Mouse (Mus musculus) layer of hippocampus, adult 9-10 months (tissue): ENCODE data around the gene Mras.

Source experiments
- DNase-seq: peaks from one replicate; pipeline ENCODE4 v3.0.0; 2022; ENCODE audit warnings: low spot score

Mras gene

DNA sequence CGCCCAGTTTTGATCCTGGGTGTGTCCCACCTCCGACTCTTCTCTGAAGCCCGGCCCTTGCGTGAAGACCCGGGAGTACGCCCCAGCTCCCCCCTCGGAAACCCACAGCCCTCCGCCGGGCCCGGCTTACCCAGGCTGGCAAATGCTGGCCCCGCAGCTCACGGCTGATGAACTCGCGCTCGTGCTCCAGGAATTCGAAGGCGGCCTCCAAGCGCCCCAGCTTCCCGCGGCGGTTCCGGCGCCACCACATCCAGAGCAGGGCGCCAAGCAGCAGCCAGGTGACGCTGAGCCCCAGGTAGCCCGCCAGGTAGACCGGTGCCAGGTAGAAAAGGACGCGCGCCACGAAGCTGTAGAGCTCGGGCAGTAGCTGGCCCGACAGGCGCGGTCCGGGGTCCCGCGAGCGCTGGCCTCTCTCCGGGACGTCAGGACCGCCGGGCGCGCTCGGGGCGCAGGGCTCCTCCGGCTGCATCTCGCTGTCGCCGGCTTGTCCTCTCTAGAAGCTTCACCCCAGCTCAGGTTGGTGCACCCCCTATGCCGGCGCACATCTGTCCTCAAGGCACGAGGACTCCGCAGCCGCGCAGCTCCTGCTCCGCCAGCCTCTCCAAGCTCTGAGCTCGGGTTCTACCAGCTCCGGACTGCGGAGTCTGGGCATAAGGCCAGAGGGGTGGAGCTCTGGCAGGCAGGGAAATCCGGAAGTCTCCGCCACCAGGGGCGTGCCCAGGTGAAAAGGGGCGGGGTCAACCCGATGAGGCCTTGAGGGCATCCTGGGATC is 79.1 kb downstream of the Mras start, which contains the start of gene Esyt3:
Gene Esyt3 (minus strand): TSS at position 637 of the 772 bp plus-strand sequence.
- DNase-seq: no peak

DNA sequence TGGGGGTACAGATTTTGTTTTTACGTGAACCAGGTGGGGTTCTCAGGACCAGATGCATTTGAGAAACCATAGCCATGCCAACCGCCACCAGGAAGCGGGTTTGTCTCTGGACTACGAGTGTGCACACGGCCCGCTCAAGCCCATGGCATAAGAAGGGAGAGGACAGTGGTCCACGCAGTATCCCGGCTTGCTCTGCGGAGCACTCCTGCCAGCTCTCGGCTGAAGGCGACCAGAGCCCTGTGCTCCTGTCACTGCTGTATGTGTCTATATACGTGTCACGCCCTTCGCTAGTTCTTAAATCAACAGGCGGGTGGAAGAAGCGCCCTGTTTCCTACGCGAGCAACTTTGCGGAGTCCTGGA is 79.6 kb downstream of the Mras start:
- DNase-seq: no peak

DNA sequence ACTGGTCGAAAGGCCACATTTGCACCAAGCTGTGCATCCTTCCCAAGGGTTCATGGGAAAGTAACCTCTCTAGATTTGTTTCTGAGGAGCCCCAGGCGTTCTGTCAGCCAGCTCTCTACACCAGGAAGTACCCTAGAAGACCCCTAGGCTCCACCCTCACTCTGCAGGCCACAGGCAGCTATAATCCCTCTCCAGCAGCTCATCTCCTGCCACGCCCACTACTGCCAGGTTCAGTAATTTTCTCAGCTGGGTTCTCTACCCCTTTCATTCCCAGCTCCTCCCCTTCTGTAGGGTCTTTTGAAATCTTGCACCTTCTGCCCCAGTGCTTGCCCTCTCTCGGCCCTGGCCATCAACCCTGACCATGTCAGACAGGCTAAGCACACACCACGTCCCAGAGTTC is 81.2 kb downstream of the Mras start:
- no peak for DNase-seq

DNA sequence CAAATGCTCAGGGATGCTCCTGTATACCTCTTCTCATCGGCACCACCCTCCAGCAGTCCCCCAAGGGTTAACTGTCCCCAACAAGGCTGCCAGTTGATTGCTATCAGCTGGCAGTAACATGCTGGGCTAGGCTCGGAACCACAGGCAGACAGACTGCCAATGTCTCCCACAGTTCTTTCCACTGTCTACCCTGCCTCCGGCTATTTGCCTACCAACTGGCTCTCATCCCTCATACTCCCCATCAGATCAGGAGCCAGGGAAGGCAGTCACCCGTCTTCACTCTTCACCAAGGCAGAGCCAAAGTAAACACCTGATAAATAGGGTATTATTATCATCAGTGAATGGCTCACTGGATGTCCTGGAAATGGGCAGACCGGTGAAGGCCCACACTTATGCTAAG is 82.4 kb downstream of the Mras start:
- no peak for DNase-seq

DNA sequence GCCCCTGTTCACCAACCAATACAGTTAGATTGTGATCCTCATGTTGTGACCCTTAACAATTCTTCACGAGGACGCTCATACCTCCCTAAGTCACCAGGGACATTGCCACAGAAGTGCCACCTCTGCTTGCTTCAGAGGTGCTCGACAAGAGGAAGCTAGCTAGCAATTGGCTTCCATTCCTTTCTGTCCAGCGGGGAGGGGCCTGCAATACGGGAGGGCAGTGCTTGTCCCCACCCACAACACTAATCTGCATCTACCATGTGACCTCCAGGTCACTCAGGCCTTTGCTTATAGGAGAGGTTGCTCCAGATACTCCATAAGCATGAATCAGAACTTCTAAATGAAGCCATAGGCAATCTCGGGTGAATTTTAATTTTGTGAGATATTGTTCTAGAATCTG is 83.8 kb downstream of the Mras start:
- DNase-seq: no peak

- DNase-seq: no peak
Measured at GRCm38 (mm10) chr9:99352964-99353363, 84.2 kb downstream of the Mras start.

- peak; percentile 29 for DNase-seq
Measured at GRCm38 (mm10) chr9:99345351-99345792, 91.8 kb downstream of the Mras start.

GRCm38 (mm10) chr9:99341600-99341999 is 95.6 kb downstream of the Mras start:
- no peak for DNase-seq

- no peak for DNase-seq
Measured at GRCm38 (mm10) chr9:99340126-99340525, 97.1 kb downstream of the Mras start.

GRCm38 (mm10) chr9:99339182-99339581 is 98.0 kb downstream of the Mras start:
- DNase-seq: no peak

GRCm38 (mm10) chr9:99338293-99338692 is 98.9 kb downstream of the Mras start:
- no peak for DNase-seq

DNA sequence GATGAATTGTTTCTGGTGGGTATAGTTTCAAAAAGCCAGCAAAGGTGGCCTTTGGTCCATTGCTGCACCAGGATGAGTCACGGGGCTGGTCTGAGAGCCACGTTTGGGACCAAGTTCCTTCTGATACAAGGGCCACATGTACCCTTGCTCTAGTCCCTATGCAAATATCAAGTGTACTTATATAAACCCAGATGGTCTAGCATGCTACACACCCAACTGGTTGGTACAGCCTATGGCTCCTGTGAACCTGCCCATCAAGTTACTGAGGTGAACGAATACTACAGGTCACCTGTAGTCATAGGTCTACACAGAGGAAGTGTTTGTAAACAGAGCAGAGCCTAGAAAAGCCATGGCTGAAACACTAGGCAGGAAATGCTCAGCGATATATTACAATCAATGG is 100.6 kb downstream of the Mras start:
- no peak for DNase-seq
